Mouse (Mus musculus) heart, embryonic 16.5 days (tissue): ENCODE measurements around the gene Qser1. TPM values are rescaled to one million over a fixed set of nuclear protein-coding genes. Genes with fewer than 3 reads are reported as not detected.
A peak's percentile ranks its signal among the peaks of the same experiment; 100 is the strongest.

ENCODE experiments used
- ATAC-seq: fragments of 200-750 bp; cut with Nextera tagmentation; replicated peaks from 2 replicates; pipeline ENCODE4 v1.8.0; 2017; ENCODE audit warnings: moderate number of reproducible peaks; ENCODE audit not compliant: insufficient read depth, low FRiP score; ENCODE audit errors: extremely low read depth
- H3K27ac ChIP-seq: fragments of 300-500 bp; sonication (generic); 2 replicates; pipeline ENCODE4 v1.5.1; 2014; ENCODE audit warnings: mild to moderate bottlenecking, low read length, control low read depth, moderate library complexity
- H3K27me3 ChIP-seq: fragments of 300-500 bp; sonication (generic); 2 replicates; pipeline ENCODE4 v1.6.1; 2014; ENCODE audit warnings: low read length, mixed read lengths; ENCODE audit not compliant: control insufficient read depth, insufficient read depth
- H3K36me3 ChIP-seq: fragments of 300-500 bp; sonication (generic); 2 replicates; pipeline ENCODE4 v1.6.1; 2014; ENCODE audit not compliant: control insufficient read depth, insufficient read depth
- H3K4me1 ChIP-seq: fragments of 300-500 bp; sonication (generic); 2 replicates; pipeline ENCODE4 v1.6.1; 2014; ENCODE audit warnings: low read length, mixed read lengths; ENCODE audit not compliant: control insufficient read depth, insufficient read depth
- H3K4me2 ChIP-seq: fragments of 300-500 bp; sonication (generic); 2 replicates; pipeline ENCODE4 v1.6.1; 2014; ENCODE audit warnings: low read depth, mild to moderate bottlenecking, control low read depth, low read length
- H3K4me3 ChIP-seq: fragments of 300-500 bp; sonication (generic); 2 replicates; pipeline ENCODE4 v1.5.1; 2014; ENCODE audit warnings: mild to moderate bottlenecking, control low read depth, low read length
- H3K9ac ChIP-seq: fragments of 300-500 bp; sonication (generic); 2 replicates; pipeline ENCODE4 v1.6.1; 2014; ENCODE audit warnings: low read length, control low read depth
- H3K9me3 ChIP-seq: fragments of 300-500 bp; sonication (generic); replicated peaks from 2 replicates; pipeline ENCODE4 v1.6.1; 2016; ENCODE audit warnings: low read length; ENCODE audit not compliant: control insufficient read depth
- WGBS: fragments of 180-500 bp; shearing (Covaris S2); extraction: QIAGEN DNeasy Blood & Tissue Kit; methylation state at CpG from one replicate; pipeline ENCODE4 v1.1.7; 2014; 5-methylcytosine and 5-hydroxymethylcytosine counted together
- polyA plus RNA-seq: library from polyadenylated mRNA; unstranded; fragments of >200 nt; fragmentation: Nextera tagmentation; extraction: Ambion mirVana; gene quantifications from 2 replicates; pipeline ENCODE4 v1.2.1, GENCODE M21; 2015

Qser1 gene
- polyA plus RNA-seq, 1 experiment from 2014 or later = 5.6 TPM

- no peaks in the 10 kb centered on the region for H3K4me1 ChIP-seq
- H3K9me3 ChIP-seq = no peaks in the 10 kb centered on the region
- H3K27me3 ChIP-seq = no peaks in the 10 kb centered on the region
- H3K4me2 ChIP-seq = no peak overlapping the region
- no peak for ATAC-seq
- no peak overlapping the region for H3K9ac ChIP-seq
- H3K4me3 ChIP-seq = no peak overlapping the region
- no peak overlapping the region for H3K27ac ChIP-seq
- WGBS = 76% methylated on average over 9 of the region's 9 CpGs
- no peaks in the 10 kb centered on the region for H3K36me3 ChIP-seq
Observed at GRCm38 (mm10) chr2:104732033-104732444, 84.5 kb downstream of the Qser1 start.

- no peak overlapping the region for H3K4me2 ChIP-seq
- no peak overlapping the region for H3K4me3 ChIP-seq
- H3K9me3 ChIP-seq = no peaks in the 10 kb centered on the region
- no peaks in the 10 kb centered on the region for H3K27me3 ChIP-seq
- no peak overlapping the region for H3K9ac ChIP-seq
- no peaks in the 10 kb centered on the region for H3K4me1 ChIP-seq
- H3K36me3 ChIP-seq = no peaks in the 10 kb centered on the region
- no peak overlapping the region for H3K27ac ChIP-seq
- no peak for ATAC-seq
- 33% methylated on average over 1 of the region's 1 CpGs for WGBS
Observed at GRCm38 (mm10) chr2:104727369-104727768, 89.2 kb downstream of the Qser1 start.

- H3K27ac ChIP-seq = no peak overlapping the region
- no peak for ATAC-seq
- no peaks in the 10 kb centered on the region for H3K9me3 ChIP-seq
- no peaks in the 10 kb centered on the region for H3K27me3 ChIP-seq
- H3K4me1 ChIP-seq = no peaks in the 10 kb centered on the region
- no peak overlapping the region for H3K9ac ChIP-seq
- H3K36me3 ChIP-seq = no peaks in the 10 kb centered on the region
- 86% methylated on average over 3 of the region's 3 CpGs for WGBS
- no peak overlapping the region for H3K4me2 ChIP-seq
- H3K4me3 ChIP-seq = no peak overlapping the region
Observed at GRCm38 (mm10) chr2:104722021-104722420, 94.5 kb downstream of the Qser1 start.

- no peak for ATAC-seq
- no peaks in the 10 kb centered on the region for H3K4me1 ChIP-seq
- WGBS = 69% methylated on average over 4 of the region's 4 CpGs
Observed at GRCm38 (mm10) chr2:104717827-104718226, 98.7 kb downstream of the Qser1 start.

GRCm38 (mm10) chr2:104717231-104717735, 99.3 kb downstream of the Qser1 start:
- Histone ChIP-seq H3K4me1 (no peaks in the 10 kb centered on the region), H3K27me3 (no peaks in the 10 kb centered on the region), H3K9ac (no peak overlapping the region), H3K36me3 (no peaks in the 10 kb centered on the region), H3K4me2 (no peak overlapping the region), H3K4me3 (no peak overlapping the region), H3K27ac (no peak overlapping the region), H3K9me3 (no peaks in the 10 kb centered on the region)
- ATAC-seq = no peak
- 78% methylated on average over 2 of the region's 2 CpGs for WGBS

More at GRCm38 (mm10) chr2:104717827-104718226, 98.7 kb downstream of the Qser1 start:
- Histone ChIP-seq H3K4me2 (no peak overlapping the region), H3K27ac (no peak overlapping the region), H3K27me3 (no peaks in the 10 kb centered on the region), H3K9me3 (no peaks in the 10 kb centered on the region), H3K4me3 (no peak overlapping the region), H3K9ac (no peak overlapping the region), H3K36me3 (no peaks in the 10 kb centered on the region)

GRCm38 (mm10) chr2:104716279-104716678, 100.3 kb downstream of the Qser1 start, which contains the start of gene Pin1rt1:
Pin1rt1 (minus strand) TSS chr2:104716379.
- H3K9ac ChIP-seq = no peak within 1 kb of the TSS
- H3K4me3 ChIP-seq = no peak within 1 kb of the TSS
- no peak within 1 kb of the TSS for H3K4me2 ChIP-seq
- 90% methylated on average over 4 of the region's 4 CpGs for WGBS
- no peaks in the 10 kb centered on the region for H3K9me3 ChIP-seq
- H3K27ac ChIP-seq = no peak within 1 kb of the TSS
- ATAC-seq = no peak
- H3K36me3 ChIP-seq = no peaks in the 10 kb centered on the region
- no peaks in the 10 kb centered on the region for H3K4me1 ChIP-seq
- no peaks in the 10 kb centered on the region for H3K27me3 ChIP-seq

- Histone ChIP-seq H3K36me3 (no peaks in the 10 kb centered on the region), H3K4me1 (peaks cover 7% of the 10 kb centered on the region; the same call in 1 of the 2 replicates), H3K4me2 (no peak overlapping the region), H3K27ac (no peak overlapping the region), H3K27me3 (no peaks in the 10 kb centered on the region), H3K9ac (no peak overlapping the region), H3K9me3 (no peaks in the 10 kb centered on the region), H3K4me3 (no peak overlapping the region)
- no peak for ATAC-seq
- 43% methylated on average over 15 of the region's 15 CpGs for WGBS
Observed at GRCm38 (mm10) chr2:104714254-104714691, 102.3 kb downstream of the Qser1 start.

GRCm38 (mm10) chr2:104712486-104712809, 104.1 kb downstream of the Qser1 start:
- Histone ChIP-seq H3K4me1 (peaks cover 7% of the 10 kb centered on the region; the same call in 1 of the 2 replicates), H3K9me3 (no peaks in the 10 kb centered on the region), H3K27ac (peak overlapping the region; percentile 69), H3K9ac (peak overlapping the region; percentile 79), H3K4me3 (peak overlapping the region; percentile 89), H3K4me2 (peak overlapping the region; percentile 92), H3K27me3 (no peaks in the 10 kb centered on the region), H3K36me3 (no peaks in the 10 kb centered on the region)
- WGBS = under 1% methylated on average over 7 of the region's 7 CpGs
- peak; percentile 24 for ATAC-seq

- Histone ChIP-seq H3K9ac (peak within 1 kb of the TSS; percentile 79), H3K4me3 (peak within 1 kb of the TSS; percentile 89), H3K4me2 (peak within 1 kb of the TSS; percentile 92), H3K36me3 (no peaks in the 10 kb centered on the region), H3K27me3 (no peaks in the 10 kb centered on the region), H3K4me1 (peaks cover 7% of the 10 kb centered on the region; the same call in 1 of the 2 replicates), H3K9me3 (no peaks in the 10 kb centered on the region), H3K27ac (peak within 1 kb of the TSS; percentile 69)
- peak; percentile 82 for ATAC-seq
- WGBS = 0% methylated on average over 99 of the region's 99 CpGs
Observed at GRCm38 (mm10) chr2:104711585-104712485, 104.7 kb downstream of the Qser1 start, which contains the start of gene Tcp11l1. Tcp11l1 (minus strand) TSS chr2:104712169.
